Mouse (Mus musculus): ENCODE measurements at regions not wholly inside any gene's neighbourhood (a gene's known extent, or its start where the extent isn't known, plus 50 kb on each side); places are given as distances from the start of the nearest gene placed in this dataset.

DNA sequence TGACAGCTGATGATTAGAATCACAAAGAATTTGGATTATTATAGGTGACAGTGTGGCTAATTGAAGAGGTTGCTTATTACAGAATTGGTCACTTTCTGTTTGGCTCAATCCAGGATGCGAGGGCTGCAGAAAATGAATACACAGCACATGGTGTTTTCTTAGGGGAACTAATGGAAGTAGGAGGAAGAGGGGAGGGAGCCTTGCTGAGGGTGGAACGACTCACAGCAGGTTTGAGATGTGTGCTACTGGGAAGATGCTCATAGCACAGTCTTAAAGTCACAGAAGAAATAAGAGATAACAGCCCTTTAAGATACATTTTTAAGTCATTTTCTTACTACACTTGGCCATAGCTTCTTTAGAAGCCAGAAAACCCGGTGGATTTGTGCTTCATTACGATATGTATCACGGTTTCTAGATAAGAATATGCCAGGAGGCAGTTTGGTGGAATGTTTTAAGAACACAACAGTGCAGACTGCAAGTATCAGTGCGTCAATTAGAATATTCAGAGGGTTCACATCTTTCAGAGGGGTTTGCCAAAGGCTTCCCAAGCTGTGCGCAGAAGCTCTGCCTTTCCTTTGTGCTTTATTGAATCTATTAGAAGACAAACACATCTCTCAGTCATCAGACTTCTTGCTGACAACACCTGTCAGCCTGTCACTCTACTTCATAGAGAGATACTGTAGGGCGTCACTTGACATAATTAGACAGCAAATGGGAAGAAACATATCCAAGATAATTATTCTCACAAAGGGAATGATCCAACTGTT lies 853.7 kb downstream of the Otol1 start:
- no peaks in the 10 kb centered on the region for H3K4me1 ChIP-seq (ENCODE audit: control insufficient read depth, insufficient read depth, low read length)
- no peak overlapping the region for H3K4me3 ChIP-seq (ENCODE audit: low read depth, low read length)
- H3K9ac ChIP-seq (ENCODE audit: low read length): no peak overlapping the region
- H3K9me3 ChIP-seq (ENCODE audit: control insufficient read depth, low read length): no peaks in the 10 kb centered on the region
- H3K4me2 ChIP-seq: no peak overlapping the region
- no peak overlapping the region for H3K27ac ChIP-seq (ENCODE audit: low read depth, low read length)
- 82% methylated on average over 8 of the region's 8 CpGs for WGBS
- ATAC-seq (ENCODE audit: low FRiP score): no peak
- H3K36me3 ChIP-seq (ENCODE audit: control insufficient read depth, insufficient read depth, low read length): no peaks in the 10 kb centered on the region
- DNase-seq (ENCODE audit: low spot score, missing footprints): no peak
- no peaks in the 10 kb centered on the region for H3K27me3 ChIP-seq (ENCODE audit: control insufficient read depth, insufficient read depth, low read length)

DNA sequence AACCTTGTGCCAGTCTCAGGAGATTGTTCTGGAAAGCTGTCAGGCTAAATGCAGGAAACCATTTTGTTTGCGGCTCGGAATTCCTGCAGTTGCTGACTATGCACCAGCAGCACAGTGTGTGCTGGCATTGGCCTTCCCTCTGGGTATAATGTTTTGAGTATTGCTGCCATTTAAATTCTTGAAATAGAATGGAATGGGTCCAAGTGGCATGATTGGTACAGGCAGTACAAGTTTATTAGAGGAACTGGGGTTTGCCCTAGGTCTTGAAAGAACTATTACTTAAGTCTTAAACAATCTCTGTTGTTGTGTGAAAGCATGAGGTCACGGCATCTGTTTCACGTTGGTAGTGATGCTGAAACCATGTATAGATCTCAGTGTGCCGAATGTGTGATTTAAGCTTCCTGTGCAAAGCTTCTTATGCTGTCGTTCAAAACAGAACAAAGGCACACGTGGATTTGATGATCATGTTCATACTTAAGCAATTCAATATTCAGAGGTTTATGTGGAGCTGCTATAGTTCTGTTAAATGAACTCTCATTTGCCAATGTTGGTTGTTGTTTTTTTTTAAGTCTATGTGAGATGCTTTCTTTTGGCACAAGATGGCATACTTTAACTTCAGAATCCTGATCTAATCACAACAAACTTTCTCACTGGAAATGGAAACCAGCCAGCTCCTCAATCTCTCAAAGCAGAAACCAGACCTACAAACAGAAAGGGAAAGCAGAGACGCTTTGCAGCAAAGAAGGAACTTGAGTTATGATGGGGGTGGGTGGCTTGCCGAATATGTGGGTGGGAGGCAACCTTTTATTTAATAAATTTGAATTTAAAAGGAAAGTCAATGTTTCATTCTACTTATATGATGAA lies 866.5 kb downstream of the Otol1 start:
- WGBS: 83% methylated on average over 9 of the region's 9 CpGs
- Histone ChIP-seq H3K9me3 (ENCODE audit: control insufficient read depth, low read length) (no peaks in the 10 kb centered on the region), H3K4me3 (ENCODE audit: low read depth, low read length) (no peak overlapping the region), H3K36me3 (ENCODE audit: control insufficient read depth, insufficient read depth, low read length) (no peaks in the 10 kb centered on the region), H3K9ac (ENCODE audit: low read length) (no peak overlapping the region), H3K4me1 (ENCODE audit: control insufficient read depth, insufficient read depth, low read length) (no peaks in the 10 kb centered on the region), H3K4me2 (no peak overlapping the region), H3K27ac (ENCODE audit: low read depth, low read length) (no peak overlapping the region), H3K27me3 (ENCODE audit: control insufficient read depth, insufficient read depth, low read length) (no peaks in the 10 kb centered on the region)
- no peak for ATAC-seq (ENCODE audit: low FRiP score)
- DNase-seq (ENCODE audit: low spot score, missing footprints): no peak

DNA sequence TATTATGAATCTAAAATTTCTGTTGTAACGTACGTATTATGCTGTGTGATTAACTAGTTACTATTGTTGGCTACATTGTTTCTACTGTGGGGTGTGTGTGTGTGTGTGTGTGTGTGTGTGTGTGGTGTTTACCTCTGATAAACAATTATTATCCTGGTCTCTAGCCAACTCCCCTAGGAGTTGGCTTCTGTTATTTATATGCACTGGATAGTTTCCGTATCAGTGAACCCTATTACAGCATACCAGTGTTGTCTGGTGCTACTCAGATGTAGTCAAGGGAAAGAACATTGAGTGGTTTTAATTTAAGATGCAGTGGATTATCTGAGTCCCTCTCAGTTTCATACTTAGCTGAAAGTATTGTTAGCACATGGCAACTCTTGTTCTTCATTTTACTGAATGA lies 867.2 kb downstream of the Otol1 start:
- Histone ChIP-seq H3K27ac (ENCODE audit: low read depth, low read length) (no peak overlapping the region), H3K4me1 (ENCODE audit: control insufficient read depth, insufficient read depth, low read length) (no peaks in the 10 kb centered on the region), H3K4me2 (no peak overlapping the region), H3K27me3 (ENCODE audit: control insufficient read depth, insufficient read depth, low read length) (no peaks in the 10 kb centered on the region), H3K9me3 (ENCODE audit: control insufficient read depth, low read length) (no peaks in the 10 kb centered on the region), H3K4me3 (ENCODE audit: low read depth, low read length) (no peak overlapping the region), H3K36me3 (ENCODE audit: control insufficient read depth, insufficient read depth, low read length) (no peaks in the 10 kb centered on the region), H3K9ac (ENCODE audit: low read length) (no peak overlapping the region)
- ATAC-seq (ENCODE audit: low FRiP score) (0 out of 2 replicates have a peak, but pooled peaks have one; percentile 24), DNase-seq (ENCODE audit: low spot score, missing footprints) (no peak)
- WGBS: 84% methylated on average over 3 of the region's 3 CpGs
